Mouse (Mus musculus): ENCODE results near the gene Ppib.

Gene Ppib

GRCm38 (mm10) chr9:66078072-66078471 lies 18.1 kb downstream of the Ppib start:
- no peak for DNase-seq (ENCODE audit: low read depth, low spot score)

- DNase-seq (ENCODE audit: low read depth, low spot score), result no peak
These were observed 18.5 kb downstream of the Ppib start for GRCm38 (mm10) chr9:66078493-66078892.

GRCm38 (mm10) chr9:66080804-66081459 lies 20.9 kb downstream of the Ppib start:
- no peak for DNase-seq (ENCODE audit: low read depth, low spot score)

GRCm38 (mm10) chr9:66081999-66082398 lies 22.0 kb downstream of the Ppib start:
- no peak for DNase-seq (ENCODE audit: low read depth, low spot score)

GRCm38 (mm10) chr9:66084171-66084570 lies 24.1 kb downstream of the Ppib start:
- DNase-seq (ENCODE audit: low read depth, low spot score), result no peak

GRCm38 (mm10) chr9:66087062-66087461 lies 27.0 kb downstream of the Ppib start:
- DNase-seq (ENCODE audit: low read depth, low spot score), result no peak

GRCm38 (mm10) chr9:66088411-66088810 lies 28.4 kb downstream of the Ppib start:
- DNase-seq (ENCODE audit: low read depth, low spot score), result peak; percentile 75

GRCm38 (mm10) chr9:66090593-66091244 lies 30.7 kb downstream of the Ppib start:
- no peak for DNase-seq (ENCODE audit: low read depth, low spot score)

GRCm38 (mm10) chr9:66091327-66092231 lies 31.6 kb downstream of the Ppib start:
- DNase-seq (ENCODE audit: low read depth, low spot score), result no peak

- no peak for DNase-seq (ENCODE audit: low read depth, low spot score)
These were observed 32.6 kb downstream of the Ppib start for GRCm38 (mm10) chr9:66092664-66093063.

- DNase-seq (ENCODE audit: low read depth, low spot score), result no peak
These were observed 41.6 kb downstream of the Ppib start for GRCm38 (mm10) chr9:66101577-66101976.

GRCm38 (mm10) chr9:66102668-66103067 lies 42.6 kb downstream of the Ppib start:
- DNase-seq (ENCODE audit: low read depth, low spot score), result no peak

GRCm38 (mm10) chr9:66104601-66105000 lies 44.6 kb downstream of the Ppib start:
- no peak for DNase-seq (ENCODE audit: low read depth, low spot score)

GRCm38 (mm10) chr9:66105168-66105567 lies 45.1 kb downstream of the Ppib start:
- DNase-seq (ENCODE audit: low read depth, low spot score), result no peak

- DNase-seq (ENCODE audit: low read depth, low spot score), result no peak
These were observed 49.6 kb downstream of the Ppib start for GRCm38 (mm10) chr9:66109574-66109973.

- DNase-seq (ENCODE audit: low read depth, low spot score), result no peak
These were observed 50.1 kb downstream of the Ppib start for GRCm38 (mm10) chr9:66110126-66110525.

- DNase-seq (ENCODE audit: low read depth, low spot score), result no peak
These were observed 50.8 kb downstream of the Ppib start for GRCm38 (mm10) chr9:66110611-66111379.

GRCm38 (mm10) chr9:66114341-66114740 lies 54.3 kb downstream of the Ppib start:
- no peak for DNase-seq (ENCODE audit: low read depth, low spot score)
